Mouse (Mus musculus): ENCODE measurements around the gene Fam43a.

DNA sequence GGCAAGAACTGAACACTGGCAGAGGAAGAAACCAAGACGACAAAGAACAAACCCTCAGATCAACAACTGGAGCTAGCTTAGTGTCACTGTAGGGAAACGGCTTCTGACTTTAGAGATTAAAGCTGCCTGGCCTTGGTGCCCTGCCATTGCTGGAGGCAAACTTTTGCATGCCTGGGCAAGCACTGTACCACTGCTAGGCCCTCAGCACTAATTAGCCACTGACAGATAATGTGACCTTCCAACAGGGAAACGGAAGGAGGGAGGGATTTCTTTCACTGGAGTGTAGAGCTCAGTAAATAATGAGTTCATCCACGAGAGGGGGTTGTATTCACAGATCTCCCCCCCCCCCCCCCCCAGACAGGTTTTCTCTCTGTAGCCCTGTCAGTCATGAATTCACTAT lies 27.3 kb upstream of the Fam43a start:
- TF ChIP-seq GATA1 (IDR thresholded peaks at IDR 0.05; ENCODE audit: low read length) (no peak), TAL1 (IDR thresholded peaks at IDR 0.05; ENCODE audit: low read length) (no peak)
